16 mouse cellular contexts compared by ENCODE assay signal in the genomic region with DNA sequence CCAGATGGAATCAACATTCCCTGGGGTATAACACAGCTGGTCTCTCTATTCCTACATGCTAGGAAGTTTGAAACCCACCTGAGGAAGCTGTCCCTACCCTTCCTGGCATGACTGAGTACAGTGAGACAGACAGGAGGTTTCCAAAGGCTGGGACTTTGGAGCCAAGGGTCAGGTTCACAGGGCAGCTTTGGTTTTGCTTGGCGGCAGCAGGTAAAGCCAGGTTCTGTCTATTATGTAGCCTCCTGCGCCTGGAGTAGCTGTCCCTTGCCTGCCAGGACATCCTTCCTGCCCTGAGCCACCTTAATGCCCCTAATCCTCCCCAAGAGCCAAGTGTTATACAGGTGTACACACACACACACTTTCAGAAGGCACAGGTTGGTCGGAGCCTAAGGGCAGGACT. TPM values are rescaled to one million over a fixed set of nuclear protein-coding genes. Genes with fewer than 3 reads are reported as not detected.
DNase-seq lines count a peak whose midpoint lies in the region; ATAC-seq and TF ChIP-seq lines count a peak whose summit lies in the region.
"Had no signal": no experiment of that assay in that cellular context is flagged by ENCODE, and none has a peak within 500 bp of the region (broad histone marks: within the 10 kb centered on the region; RNA-seq: fewer than 3 reads in every experiment).

No protein-coding gene starts in this region.

- ATAC-seq in kidney, embryonic 15.5 days (replicated peaks; ENCODE audit: low FRiP score) = no peak
- ATAC-seq in intestine, embryonic 16.5 days = no peak
- peak; percentile 35; the same call in 1 of the 2 replicates for ATAC-seq in liver, postnatal 0 days

- peak; percentile 41 for DNase-seq in kidney, adult 18-20 months
- DNase-seq in ES-E14 (ENCODE audit: low read depth, low spot score) = no peak
- peak; percentile 22 for DNase-seq in liver, postnatal 0 days
- no peak for DNase-seq in frontal cortex, postnatal 36 days (ENCODE audit: low spot score in 2 of 2)
- DNase-seq in cerebellum, adult 18-20 months = no peak
- DNase-seq: cerebellum, postnatal 10 days; embryo, embryonic 11 days; gastrocnemius, postnatal 36 days; lung, adult 18-20 months; right cerebral cortex, postnatal 14 days had no signal

- no peak overlapping the region for H3K9ac ChIP-seq in kidney, embryonic 15.5 days
- no peak overlapping the region; the same call in 1 of the 2 replicates for H3K9ac ChIP-seq in ES-E14 (ENCODE audit: insufficient read depth, low read depth, low read length, poor library complexity, severe bottlenecking)
- H3K9ac ChIP-seq in intestine, embryonic 16.5 days (ENCODE audit: low read depth, low read length) = peak overlapping the region; percentile 44
- 0 out of 2 replicates have a peak overlapping the region, but pooled peaks have one; percentile 11 for H3K9ac ChIP-seq in liver, postnatal 0 days (replicated peaks)
- H3K9ac ChIP-seq: embryonic facial prominence, embryonic 15.5 days; forebrain, embryonic 12.5 days; heart, embryonic 12.5 days; neural tube, embryonic 12.5 days had no signal

- H3K36me3 ChIP-seq in kidney, embryonic 15.5 days = peaks cover 13% of the 10 kb centered on the region
- H3K36me3 ChIP-seq in ES-E14 (ENCODE audit: control insufficient read depth, insufficient read depth, low read length, poor library complexity, severe bottlenecking) = peaks cover 18% of the 10 kb centered on the region; the same call in 1 of the 2 replicates
- H3K36me3 ChIP-seq in intestine, embryonic 16.5 days (ENCODE audit: control insufficient read depth, insufficient read depth, low read length) = no peaks in the 10 kb centered on the region
- H3K36me3 ChIP-seq in liver, postnatal 0 days (replicated peaks; ENCODE audit: insufficient read depth, low read length) = no peaks in the 10 kb centered on the region
- H3K36me3 ChIP-seq: forebrain, embryonic 12.5 days had no signal

- H3K4me1 ChIP-seq in kidney, embryonic 15.5 days = peaks cover 25% of the 10 kb centered on the region
- H3K4me1 ChIP-seq in ES-E14 (ENCODE audit: control insufficient read depth in 2 of 2, insufficient read depth in 2 of 2, low read length in 2 of 2, poor library complexity in 1 of 2) = peaks cover 13 to 30% of the 10 kb centered on the region in 2 experiments
- H3K4me1 ChIP-seq in intestine, embryonic 16.5 days (ENCODE audit: control insufficient read depth, insufficient read depth, low read length) = peaks cover 41% of the 10 kb centered on the region
- peaks cover 32% of the 10 kb centered on the region for H3K4me1 ChIP-seq in liver, postnatal 0 days (ENCODE audit: insufficient read depth)

- WGBS in kidney, embryonic 15.5 days = 81% methylated on average over 3 of the region's 3 CpGs
- 81% methylated on average over 3 of the region's 3 CpGs for WGBS in intestine, embryonic 16.5 days
- WGBS in liver, postnatal 0 days (ENCODE audit: insufficient replicate concordance) = 81% methylated on average over 3 of the region's 3 CpGs

- no peak overlapping the region for H3K4me3 ChIP-seq in kidney, embryonic 15.5 days (replicated peaks)
- H3K4me3 ChIP-seq in ES-E14 (ENCODE audit: insufficient read depth in 1 of 2, low read depth in 1 of 2, low read length in 2 of 2, poor library complexity in 1 of 2, severe bottlenecking in 1 of 2) = no peak overlapping the region
- H3K4me3 ChIP-seq in intestine, embryonic 16.5 days (ENCODE audit: low read length) = no peak overlapping the region
- H3K4me3 ChIP-seq in liver, postnatal 0 days (ENCODE audit: low read depth, low read length) = no peak overlapping the region
- H3K4me3 ChIP-seq: embryonic facial prominence, embryonic 15.5 days; forebrain, embryonic 12.5 days; heart, embryonic 12.5 days; neural tube, embryonic 12.5 days had no signal

- no peak for TF ChIP-seq EP300 in liver, postnatal 0 days (IDR thresholded peaks at IDR 0.05; ENCODE audit: low read depth)

- no peak for TF ChIP-seq CTCF in liver, postnatal 0 days (IDR thresholded peaks at IDR 0.05; ENCODE audit: low read depth)

- H3K4me2 ChIP-seq in kidney, embryonic 15.5 days = no peak overlapping the region
- H3K4me2 ChIP-seq in intestine, embryonic 16.5 days (ENCODE audit: low read depth, low read length) = no peak overlapping the region
- no peak overlapping the region for H3K4me2 ChIP-seq in liver, postnatal 0 days (ENCODE audit: low read depth, low read length)
- H3K4me2 ChIP-seq: embryonic facial prominence, embryonic 15.5 days; forebrain, embryonic 12.5 days; heart, embryonic 12.5 days; neural tube, embryonic 12.5 days had no signal

- no peaks in the 10 kb centered on the region for H3K9me3 ChIP-seq in kidney, embryonic 15.5 days (replicated peaks)
- no peaks in the 10 kb centered on the region for H3K9me3 ChIP-seq in ES-E14 (ENCODE audit: control insufficient read depth, insufficient read depth, low read depth, low read length)
- no peaks in the 10 kb centered on the region for H3K9me3 ChIP-seq in intestine, embryonic 16.5 days (ENCODE audit: control insufficient read depth, low read length)
- H3K9me3 ChIP-seq in liver, postnatal 0 days (ENCODE audit: low read length) = no peaks in the 10 kb centered on the region
- H3K9me3 ChIP-seq: embryonic facial prominence, embryonic 15.5 days; forebrain, embryonic 12.5 days; heart, embryonic 12.5 days; neural tube, embryonic 12.5 days had no signal

- H3K27ac ChIP-seq in kidney, embryonic 15.5 days = no peak overlapping the region
- peak overlapping the region; percentile 65; the same call in 1 of the 2 replicates for H3K27ac ChIP-seq in ES-E14 (ENCODE audit: insufficient read depth, low read depth, low read length, poor library complexity, severe bottlenecking)
- peak overlapping the region; percentile 85 for H3K27ac ChIP-seq in intestine, embryonic 16.5 days (ENCODE audit: low read length)
- peak overlapping the region; percentile 16; the same call in 1 of the 2 replicates for H3K27ac ChIP-seq in liver, postnatal 0 days (ENCODE audit: low read depth)
- H3K27ac ChIP-seq: embryonic facial prominence, embryonic 15.5 days; forebrain, embryonic 12.5 days; neural tube, embryonic 12.5 days had no signal

- in situ Hi-C loops in ES-E14 (cut with MboI; ENCODE audit: low sequenced_read_pairs in 2 of 2, unreplicated experiment in 2 of 2) = no loop called here

- H3K27me3 ChIP-seq in kidney, embryonic 15.5 days = no peaks in the 10 kb centered on the region
- no peaks in the 10 kb centered on the region for H3K27me3 ChIP-seq in intestine, embryonic 16.5 days (replicated peaks; ENCODE audit: control insufficient read depth, insufficient read depth, low read length)
- no peaks in the 10 kb centered on the region for H3K27me3 ChIP-seq in liver, postnatal 0 days (ENCODE audit: insufficient read depth, low read length)
- H3K27me3 ChIP-seq: embryonic facial prominence, embryonic 15.5 days; heart, embryonic 12.5 days; neural tube, embryonic 12.5 days had no signal

TF ChIP-seq in ES-E14, 5 proteins besides CTCF, POLR2A, EP300 and RAD21:
- TF ChIP-seq CHD2 (IDR thresholded peaks at IDR 0.05; ENCODE audit: low read depth, low read length) (no peak), ZNF384 (IDR thresholded peaks at IDR 0.05; ENCODE audit: low read depth, low read length) (no peak), ZC3H11A (IDR thresholded peaks at IDR 0.05; ENCODE audit: borderline replicate concordance, low read depth, low read length) (no peak), MAFK (IDR thresholded peaks at IDR 0.05; ENCODE audit: insufficient read depth, low read depth, low read length) (no peak), HCFC1 (IDR thresholded peaks at IDR 0.05; ENCODE audit: borderline replicate concordance, insufficient read depth, low read length) (no peak)

RNA-seq across cellular contexts. Expression of a gene that starts 5.7 kb away (rescaled TPM):
- polyA plus RNA-seq in kidney, embryonic 15.5 days (2015; fragmentation: Nextera tagmentation; extraction: Ambion mirVana) = 44.5 and 47.5 TPM in 2 replicates
- 87.1 and 95.0 TPM in 2 replicates for total RNA-seq in ES-E14 (2012; rRNA removed)
- polyA plus RNA-seq in intestine, embryonic 16.5 days (2015; fragmentation: Nextera tagmentation; extraction: Ambion mirVana) = 148 and 156 TPM in 2 replicates
- 31.6 and 36.9 TPM in 2 replicates for polyA plus RNA-seq in liver, postnatal 0 days (2015; fragmentation: Nextera tagmentation; extraction: Ambion mirVana)

Comparison
In these comparisons a context has a peak if more than half of its experiments do, and no peak if none do; other contexts are left out.
1. DNase-seq: peak in kidney, adult 18-20 months (single experiment) and liver, postnatal 0 days (single experiment); none in ES-E14 (single experiment), frontal cortex, postnatal 36 days (0 of 2) and cerebellum, adult 18-20 months (0 of 2).
2. H3K9ac ChIP-seq: peak in intestine, embryonic 16.5 days (single experiment) and liver, postnatal 0 days (single experiment); none in kidney, embryonic 15.5 days (single experiment) and ES-E14 (single experiment).